Mouse (Mus musculus): ENCODE results near the gene Dusp22.

The Dusp22 gene

DNA sequence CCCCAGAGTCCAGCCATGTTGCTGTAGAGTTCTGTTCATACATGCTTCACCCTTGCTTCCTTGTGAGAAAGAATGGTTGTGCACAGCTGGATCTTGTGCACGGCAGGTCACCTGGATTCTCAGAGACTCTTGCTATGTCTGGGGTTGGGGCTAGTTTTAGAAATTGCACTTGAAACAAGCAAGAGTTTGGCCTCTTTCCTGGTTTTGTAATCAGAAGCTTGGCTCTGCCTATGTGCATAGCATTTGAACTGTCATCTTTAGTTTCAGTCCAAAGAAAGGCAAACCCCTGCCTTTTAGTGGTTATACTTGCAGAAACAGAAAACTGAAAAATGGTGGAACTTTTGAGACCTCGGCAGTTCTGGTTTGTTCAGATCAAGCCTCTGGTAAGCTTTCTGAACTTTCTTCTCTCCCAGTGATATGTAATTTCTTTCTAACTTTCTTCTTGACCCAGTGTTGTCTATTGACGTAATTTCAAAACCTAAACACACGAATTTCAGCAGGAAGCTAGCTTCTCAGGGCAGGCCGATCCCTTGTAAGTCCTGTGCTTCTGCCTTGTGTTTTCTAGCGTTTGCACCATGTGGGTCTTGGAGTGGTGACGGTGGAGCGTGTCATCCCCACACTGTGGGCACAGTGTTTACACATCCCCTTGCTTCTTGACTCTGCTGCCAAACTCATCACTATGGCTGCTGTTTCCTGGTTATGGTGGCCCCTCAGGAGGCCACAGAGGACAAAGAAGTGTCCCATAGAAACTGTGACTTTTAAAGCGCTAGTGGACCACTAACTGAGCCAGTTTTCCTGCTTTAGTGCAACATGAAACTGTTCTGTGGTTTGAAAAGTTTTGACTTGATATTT is 31.9 kb downstream of the Dusp22 start:
- no peak for TF ChIP-seq GATA4 (IDR thresholded peaks at IDR 0.05; ENCODE audit: insufficient replicate concordance, low read length)

DNA sequence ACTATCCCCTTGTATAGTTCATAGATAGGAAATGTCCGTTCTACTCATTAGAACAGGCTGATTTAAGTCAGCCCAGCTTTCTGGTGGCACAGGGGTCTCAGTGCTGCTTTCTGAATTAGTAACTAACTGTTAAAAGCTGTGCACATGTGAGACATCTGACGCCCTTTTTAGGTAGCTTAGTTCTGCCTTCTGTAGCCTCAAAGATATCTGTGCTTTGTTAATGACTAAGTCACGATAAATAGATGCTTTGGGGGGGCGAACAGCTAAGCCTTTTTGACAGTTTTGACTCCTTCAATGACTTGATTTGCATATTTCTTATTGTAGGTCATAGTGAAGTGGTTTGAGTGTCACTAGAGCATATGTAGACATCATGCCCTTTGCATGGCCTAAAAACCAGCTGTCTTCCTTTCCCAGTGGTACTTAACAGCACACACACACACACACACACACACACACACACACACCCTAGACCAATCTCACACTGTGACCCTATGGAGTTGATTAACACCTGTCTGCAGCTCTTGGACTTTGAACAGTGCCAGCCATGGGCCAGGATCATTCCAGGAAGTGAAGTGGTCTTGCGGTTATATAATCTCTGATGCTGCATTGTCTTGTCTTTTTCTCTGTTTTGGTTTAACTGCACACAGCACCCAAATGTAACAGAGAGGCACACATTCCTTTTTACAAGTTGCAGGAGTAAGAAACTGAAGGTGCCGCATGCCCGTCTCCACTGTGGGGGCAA is 33.0 kb downstream of the Dusp22 start:
- TF ChIP-seq GATA4 (IDR thresholded peaks at IDR 0.05; ENCODE audit: insufficient replicate concordance, low read length): no peak

GRCm38 (mm10) chr13:30695232-30695631 is 35.4 kb downstream of the Dusp22 start:
- TF ChIP-seq GATA4 (IDR thresholded peaks at IDR 0.05; ENCODE audit: insufficient replicate concordance, low read length): no peak

DNA sequence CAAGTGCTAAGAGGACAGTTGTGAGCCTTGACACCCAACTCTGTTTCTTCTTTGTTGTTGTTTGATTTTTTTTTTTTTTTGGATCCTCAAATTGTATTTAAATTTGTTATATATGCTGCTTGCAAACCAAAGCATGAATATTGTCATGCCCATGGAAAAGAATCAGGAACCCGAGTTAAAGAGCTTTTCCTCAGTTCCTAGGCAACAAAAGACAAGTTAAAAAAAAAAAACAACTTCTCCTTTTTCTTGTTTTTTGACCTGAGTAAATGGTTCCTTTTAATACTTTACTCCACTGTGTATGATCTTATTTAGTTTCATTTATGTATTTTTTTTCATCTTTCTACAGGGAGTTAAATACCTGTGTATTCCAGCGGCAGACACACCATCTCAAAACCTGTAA is 36.1 kb downstream of the Dusp22 start:
- no peak for TF ChIP-seq GATA4 (IDR thresholded peaks at IDR 0.05; ENCODE audit: insufficient replicate concordance, low read length)

DNA sequence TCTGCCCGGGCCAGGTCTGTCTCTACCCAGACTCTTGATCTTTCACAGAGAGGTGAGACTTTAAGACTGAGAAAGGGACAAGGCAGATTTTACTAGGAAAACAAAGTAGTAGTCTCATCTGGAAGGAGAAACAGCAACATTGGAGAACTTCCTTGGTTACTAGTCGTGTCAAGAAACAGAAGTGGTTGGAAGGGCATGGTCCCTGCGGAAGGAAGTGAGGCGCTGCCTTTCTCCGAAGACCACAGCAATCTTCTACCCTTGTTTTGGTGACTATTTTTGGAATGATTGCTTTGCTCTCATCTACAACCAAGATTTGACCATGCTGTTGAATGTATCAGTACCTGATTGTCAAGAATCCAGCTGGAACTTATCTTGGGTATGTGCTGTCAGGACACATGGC is 38.1 kb downstream of the Dusp22 start:
- no peak for TF ChIP-seq GATA4 (IDR thresholded peaks at IDR 0.05; ENCODE audit: insufficient replicate concordance, low read length)

GRCm38 (mm10) chr13:30702695-30703094 is 42.9 kb downstream of the Dusp22 start:
- TF ChIP-seq GATA4 (IDR thresholded peaks at IDR 0.05; ENCODE audit: insufficient replicate concordance, low read length): no peak

- TF ChIP-seq GATA4 (IDR thresholded peaks at IDR 0.05; ENCODE audit: insufficient replicate concordance, low read length): no peak
Measured at GRCm38 (mm10) chr13:30704246-30705095, 44.7 kb downstream of the Dusp22 start.

GRCm38 (mm10) chr13:30711066-30711465 is 51.3 kb downstream of the Dusp22 start:
- TF ChIP-seq GATA4 (IDR thresholded peaks at IDR 0.05; ENCODE audit: insufficient replicate concordance, low read length): no peak

DNA sequence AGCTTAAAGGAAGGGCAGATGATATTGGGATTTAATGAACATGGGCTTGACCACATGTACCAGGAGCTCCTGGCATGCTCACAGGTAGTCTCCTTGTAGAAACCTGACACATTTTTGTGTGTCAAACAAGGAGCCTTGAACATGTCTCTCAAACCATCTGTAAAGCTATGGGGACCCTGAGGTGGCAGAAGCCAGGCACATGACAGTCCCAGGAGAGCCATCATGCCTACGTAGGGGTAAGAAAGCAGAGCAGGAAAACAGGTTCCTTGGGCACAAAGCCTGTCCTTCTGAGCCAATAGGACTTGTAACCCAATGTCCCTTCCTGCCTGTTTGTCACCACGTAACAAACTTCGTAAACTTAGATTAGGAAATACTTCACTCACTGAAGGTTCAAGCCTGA is 51.9 kb downstream of the Dusp22 start:
- TF ChIP-seq GATA4 (IDR thresholded peaks at IDR 0.05; ENCODE audit: insufficient replicate concordance, low read length): no peak

DNA sequence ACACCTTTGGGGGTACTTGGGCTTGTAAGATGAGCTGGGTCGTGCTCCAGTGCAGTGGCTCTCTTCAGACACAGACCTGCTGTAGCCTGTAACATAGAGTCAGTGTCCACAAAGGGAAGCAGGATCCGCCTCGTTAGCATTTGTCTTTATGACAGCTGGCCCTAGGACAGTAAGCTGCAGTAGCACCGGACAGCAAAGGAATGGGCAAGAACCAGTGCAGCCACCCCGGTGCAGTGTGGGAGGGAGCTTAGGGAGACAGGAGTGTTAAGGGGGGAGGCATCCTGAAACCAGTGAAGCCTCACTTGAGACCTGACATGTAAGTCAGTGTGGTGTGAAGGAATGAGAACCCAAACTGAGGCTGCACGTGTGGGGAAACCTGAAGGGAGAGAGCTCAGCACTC is 52.5 kb downstream of the Dusp22 start:
- no peak for TF ChIP-seq GATA4 (IDR thresholded peaks at IDR 0.05; ENCODE audit: insufficient replicate concordance, low read length)

DNA sequence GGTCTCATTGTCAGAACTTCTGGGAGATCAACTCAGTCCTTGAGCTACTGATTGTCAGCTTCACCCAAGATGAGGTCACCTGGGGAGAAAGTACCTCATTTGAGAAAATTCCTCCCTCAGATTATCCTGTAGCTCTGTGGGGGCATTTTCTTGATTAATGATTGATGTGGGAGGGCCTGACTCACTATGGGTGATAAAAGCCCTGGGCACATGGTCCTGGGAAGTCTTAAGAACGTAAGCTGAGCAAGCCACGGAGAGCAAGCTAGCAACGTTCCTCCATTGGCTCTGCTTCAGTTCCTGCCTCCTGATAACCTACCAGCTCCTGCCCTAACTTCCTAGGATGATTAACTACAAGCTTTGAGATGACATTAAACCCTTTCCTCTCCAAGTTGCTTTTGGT is 53.8 kb downstream of the Dusp22 start:
- TF ChIP-seq GATA4 (IDR thresholded peaks at IDR 0.05; ENCODE audit: insufficient replicate concordance, low read length): no peak

- no peak for TF ChIP-seq GATA4 (IDR thresholded peaks at IDR 0.05; ENCODE audit: insufficient replicate concordance, low read length)
Measured at GRCm38 (mm10) chr13:30714552-30714951, 54.8 kb downstream of the Dusp22 start.

DNA sequence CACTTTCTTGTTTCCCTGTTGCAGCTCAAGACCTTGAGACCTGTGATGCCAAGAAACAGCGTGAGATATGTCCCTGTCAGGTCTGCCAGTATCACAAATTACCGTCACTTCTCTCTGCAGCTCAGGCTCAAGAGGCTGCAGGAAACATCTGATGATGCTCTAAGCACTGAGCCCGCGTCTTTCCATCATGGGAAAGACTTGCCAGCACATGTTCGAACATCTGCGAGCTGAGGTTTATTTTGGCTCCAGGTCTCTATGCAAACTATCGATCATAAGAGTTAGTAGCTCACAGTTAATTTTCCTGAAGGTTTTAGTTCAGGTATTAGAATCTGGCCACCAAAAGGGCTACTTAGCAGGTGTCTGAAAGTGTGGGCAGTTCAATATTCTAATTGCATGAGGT is 55.3 kb downstream of the Dusp22 start:
- TF ChIP-seq GATA4 (IDR thresholded peaks at IDR 0.05; ENCODE audit: insufficient replicate concordance, low read length): no peak

GRCm38 (mm10) chr13:30715573-30715972 is 55.8 kb downstream of the Dusp22 start:
- TF ChIP-seq GATA4 (IDR thresholded peaks at IDR 0.05; ENCODE audit: insufficient replicate concordance, low read length): no peak

- no peak for TF ChIP-seq GATA4 (IDR thresholded peaks at IDR 0.05; ENCODE audit: insufficient replicate concordance, low read length)
Measured at GRCm38 (mm10) chr13:30716611-30717010, 56.8 kb downstream of the Dusp22 start.

Measured in liver, adult (tissue).